Mouse (Mus musculus): ENCODE measurements around the gene Glis1. TPM values are rescaled to one million over a fixed set of nuclear protein-coding genes. Genes with fewer than 3 reads are reported as not detected.

Gene Glis1
- total RNA-seq, 1 experiment = 0.98 TPM

- Histone ChIP-seq H3K36me3 (ENCODE audit: control insufficient read depth, insufficient read depth, low read length, poor library complexity, severe bottlenecking) (no peaks in the 10 kb centered on the region), H3K27ac (ENCODE audit: insufficient read depth, low read depth, low read length, poor library complexity, severe bottlenecking) (no peak overlapping the region), H3K4me1 (ENCODE audit: control insufficient read depth in 2 of 2, insufficient read depth in 2 of 2, low read length in 2 of 2, poor library complexity in 1 of 2) (no peaks in the 10 kb centered on the region), H3K4me3 (ENCODE audit: insufficient read depth in 1 of 2, low read depth in 1 of 2, low read length in 2 of 2, poor library complexity in 1 of 2, severe bottlenecking in 1 of 2) (no peak overlapping the region), H3K9ac (ENCODE audit: insufficient read depth, low read depth, low read length, poor library complexity, severe bottlenecking) (no peak overlapping the region), H3K9me3 (ENCODE audit: control insufficient read depth, insufficient read depth, low read depth, low read length) (no peaks in the 10 kb centered on the region)
- no peak for TF ChIP-seq MAFK (IDR thresholded peaks at IDR 0.05; ENCODE audit: insufficient read depth, low read depth, low read length)
- no peak for TF ChIP-seq HCFC1 (IDR thresholded peaks at IDR 0.05; ENCODE audit: borderline replicate concordance, insufficient read depth, low read length)
- TF ChIP-seq CHD2 (IDR thresholded peaks at IDR 0.05; ENCODE audit: low read depth, low read length) = no peak
- TF ChIP-seq ZNF384 (IDR thresholded peaks at IDR 0.05; ENCODE audit: low read depth, low read length) = no peak
- no peak for TF ChIP-seq ZC3H11A (IDR thresholded peaks at IDR 0.05; ENCODE audit: borderline replicate concordance, low read depth, low read length)
- in situ Hi-C loops (cut with MboI; ENCODE audit: low sequenced_read_pairs in 2 of 2, unreplicated experiment in 2 of 2) = no loop called here
- no peak for DNase-seq (ENCODE audit: low read depth, low spot score)
Measured at GRCm38 (mm10) chr4:107515626-107516025, 81.2 kb downstream of the Glis1 start.

DNA sequence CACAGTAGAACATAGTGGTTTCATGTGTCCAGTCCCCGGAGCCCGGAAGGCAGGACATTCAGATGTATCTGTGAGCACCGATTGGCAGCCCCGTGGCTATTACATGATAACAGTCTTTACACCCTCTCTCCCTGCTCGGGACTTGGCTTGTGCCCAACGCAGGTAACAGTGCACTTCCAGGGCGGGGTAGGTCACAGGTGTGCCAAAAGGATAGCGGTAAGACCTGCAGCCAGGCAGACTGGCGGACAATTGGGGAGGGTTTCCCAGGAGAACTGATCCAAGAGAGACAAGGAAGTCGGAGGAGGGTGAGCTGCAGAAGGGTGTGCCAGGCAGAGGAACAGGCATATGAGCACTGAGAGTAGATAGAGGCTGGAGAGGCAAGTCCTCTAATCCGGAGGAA, 84.4 kb downstream of the Glis1 start:
- no peak for DNase-seq (ENCODE audit: low read depth, low spot score)
- Histone ChIP-seq H3K27ac (ENCODE audit: insufficient read depth, low read depth, low read length, poor library complexity, severe bottlenecking) (no peak overlapping the region), H3K9ac (ENCODE audit: insufficient read depth, low read depth, low read length, poor library complexity, severe bottlenecking) (no peak overlapping the region), H3K36me3 (ENCODE audit: control insufficient read depth, insufficient read depth, low read length, poor library complexity, severe bottlenecking) (no peaks in the 10 kb centered on the region), H3K4me3 (ENCODE audit: insufficient read depth in 1 of 2, low read depth in 1 of 2, low read length in 2 of 2, poor library complexity in 1 of 2, severe bottlenecking in 1 of 2) (no peak overlapping the region), H3K4me1 (ENCODE audit: control insufficient read depth in 2 of 2, insufficient read depth in 2 of 2, low read length in 2 of 2, poor library complexity in 1 of 2) (no peaks in the 10 kb centered on the region), H3K9me3 (ENCODE audit: control insufficient read depth, insufficient read depth, low read depth, low read length) (no peaks in the 10 kb centered on the region)
- in situ Hi-C loops (cut with MboI; ENCODE audit: low sequenced_read_pairs in 2 of 2, unreplicated experiment in 2 of 2) = no loop called here
- TF ChIP-seq MAFK (IDR thresholded peaks at IDR 0.05; ENCODE audit: insufficient read depth, low read depth, low read length) (no peak), CHD2 (IDR thresholded peaks at IDR 0.05; ENCODE audit: low read depth, low read length) (no peak), HCFC1 (IDR thresholded peaks at IDR 0.05; ENCODE audit: borderline replicate concordance, insufficient read depth, low read length) (no peak), ZC3H11A (IDR thresholded peaks at IDR 0.05; ENCODE audit: borderline replicate concordance, low read depth, low read length) (no peak), ZNF384 (IDR thresholded peaks at IDR 0.05; ENCODE audit: low read depth, low read length) (no peak)

- no peak overlapping the region for H3K4me3 ChIP-seq (ENCODE audit: insufficient read depth in 1 of 2, low read depth in 1 of 2, low read length in 2 of 2, poor library complexity in 1 of 2, severe bottlenecking in 1 of 2)
- no peaks in the 10 kb centered on the region for H3K4me1 ChIP-seq (ENCODE audit: control insufficient read depth in 2 of 2, insufficient read depth in 2 of 2, low read length in 2 of 2, poor library complexity in 1 of 2)
- no peak overlapping the region for H3K27ac ChIP-seq (ENCODE audit: insufficient read depth, low read depth, low read length, poor library complexity, severe bottlenecking)
- H3K9me3 ChIP-seq (ENCODE audit: control insufficient read depth, insufficient read depth, low read depth, low read length) = no peaks in the 10 kb centered on the region
- no peaks in the 10 kb centered on the region for H3K36me3 ChIP-seq (ENCODE audit: control insufficient read depth, insufficient read depth, low read length, poor library complexity, severe bottlenecking)
- no peak for TF ChIP-seq ZC3H11A (IDR thresholded peaks at IDR 0.05; ENCODE audit: borderline replicate concordance, low read depth, low read length)
- no peak for TF ChIP-seq HCFC1 (IDR thresholded peaks at IDR 0.05; ENCODE audit: borderline replicate concordance, insufficient read depth, low read length)
- no peak for TF ChIP-seq CHD2 (IDR thresholded peaks at IDR 0.05; ENCODE audit: low read depth, low read length)
- TF ChIP-seq MAFK (IDR thresholded peaks at IDR 0.05; ENCODE audit: insufficient read depth, low read depth, low read length) = no peak
- no peak for TF ChIP-seq ZNF384 (IDR thresholded peaks at IDR 0.05; ENCODE audit: low read depth, low read length)
- in situ Hi-C loops (cut with MboI; ENCODE audit: low sequenced_read_pairs in 2 of 2, unreplicated experiment in 2 of 2) = no loop called here
- no peak for DNase-seq (ENCODE audit: low read depth, low spot score)
- H3K9ac ChIP-seq (ENCODE audit: insufficient read depth, low read depth, low read length, poor library complexity, severe bottlenecking) = no peak overlapping the region
Measured at GRCm38 (mm10) chr4:107520071-107520470, 85.7 kb downstream of the Glis1 start.

DNA sequence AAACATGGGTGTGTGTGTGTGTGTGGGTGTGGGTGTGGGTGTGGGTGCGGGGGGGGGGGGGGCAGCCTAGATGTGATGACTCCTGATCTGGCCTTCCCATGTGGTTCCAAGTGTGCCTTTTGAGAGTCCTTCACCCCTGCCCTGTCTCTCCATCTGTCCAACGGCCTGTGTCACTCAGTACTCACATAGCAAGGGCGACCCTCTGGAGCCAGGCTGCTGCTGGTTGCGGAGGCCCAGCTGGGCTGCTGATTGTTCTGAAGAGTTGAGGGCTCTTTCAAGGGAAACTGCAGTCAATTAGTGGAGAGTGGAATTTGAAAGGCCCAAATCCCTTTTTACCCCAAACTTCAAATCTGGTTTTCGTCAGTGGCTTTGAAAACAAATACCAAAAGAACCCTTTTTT, 86.4 kb downstream of the Glis1 start:
- Histone ChIP-seq H3K4me1 (ENCODE audit: control insufficient read depth in 2 of 2, insufficient read depth in 2 of 2, low read length in 2 of 2, poor library complexity in 1 of 2) (no peaks in the 10 kb centered on the region), H3K9me3 (ENCODE audit: control insufficient read depth, insufficient read depth, low read depth, low read length) (no peaks in the 10 kb centered on the region), H3K9ac (ENCODE audit: insufficient read depth, low read depth, low read length, poor library complexity, severe bottlenecking) (no peak overlapping the region), H3K4me3 (ENCODE audit: insufficient read depth in 1 of 2, low read depth in 1 of 2, low read length in 2 of 2, poor library complexity in 1 of 2, severe bottlenecking in 1 of 2) (no peak overlapping the region), H3K36me3 (ENCODE audit: control insufficient read depth, insufficient read depth, low read length, poor library complexity, severe bottlenecking) (no peaks in the 10 kb centered on the region), H3K27ac (ENCODE audit: insufficient read depth, low read depth, low read length, poor library complexity, severe bottlenecking) (no peak overlapping the region)
- TF ChIP-seq ZNF384 (IDR thresholded peaks at IDR 0.05; ENCODE audit: low read depth, low read length) = no peak
- no peak for TF ChIP-seq HCFC1 (IDR thresholded peaks at IDR 0.05; ENCODE audit: borderline replicate concordance, insufficient read depth, low read length)
- TF ChIP-seq CHD2 (IDR thresholded peaks at IDR 0.05; ENCODE audit: low read depth, low read length) = no peak
- no peak for TF ChIP-seq MAFK (IDR thresholded peaks at IDR 0.05; ENCODE audit: insufficient read depth, low read depth, low read length)
- no peak for TF ChIP-seq ZC3H11A (IDR thresholded peaks at IDR 0.05; ENCODE audit: borderline replicate concordance, low read depth, low read length)
- in situ Hi-C loops (cut with MboI; ENCODE audit: low sequenced_read_pairs in 2 of 2, unreplicated experiment in 2 of 2) = no loop called here
- DNase-seq (ENCODE audit: low read depth, low spot score) = no peak

GRCm38 (mm10) chr4:107523607-107524151, 89.3 kb downstream of the Glis1 start:
- Histone ChIP-seq H3K4me1 (ENCODE audit: control insufficient read depth in 2 of 2, insufficient read depth in 2 of 2, low read length in 2 of 2, poor library complexity in 1 of 2) (no peaks in the 10 kb centered on the region), H3K27ac (ENCODE audit: insufficient read depth, low read depth, low read length, poor library complexity, severe bottlenecking) (no peak overlapping the region), H3K9me3 (ENCODE audit: control insufficient read depth, insufficient read depth, low read depth, low read length) (no peaks in the 10 kb centered on the region), H3K9ac (ENCODE audit: insufficient read depth, low read depth, low read length, poor library complexity, severe bottlenecking) (no peak overlapping the region), H3K4me3 (ENCODE audit: insufficient read depth in 1 of 2, low read depth in 1 of 2, low read length in 2 of 2, poor library complexity in 1 of 2, severe bottlenecking in 1 of 2) (no peak overlapping the region), H3K36me3 (ENCODE audit: control insufficient read depth, insufficient read depth, low read length, poor library complexity, severe bottlenecking) (no peaks in the 10 kb centered on the region)
- TF ChIP-seq MAFK (IDR thresholded peaks at IDR 0.05; ENCODE audit: insufficient read depth, low read depth, low read length) = no peak
- TF ChIP-seq ZNF384 (IDR thresholded peaks at IDR 0.05; ENCODE audit: low read depth, low read length) = no peak
- no peak for TF ChIP-seq HCFC1 (IDR thresholded peaks at IDR 0.05; ENCODE audit: borderline replicate concordance, insufficient read depth, low read length)
- TF ChIP-seq CHD2 (IDR thresholded peaks at IDR 0.05; ENCODE audit: low read depth, low read length) = no peak
- TF ChIP-seq ZC3H11A (IDR thresholded peaks at IDR 0.05; ENCODE audit: borderline replicate concordance, low read depth, low read length) = no peak
- DNase-seq (ENCODE audit: low read depth, low spot score) = no peak
- in situ Hi-C loops (cut with MboI; ENCODE audit: low sequenced_read_pairs in 2 of 2, unreplicated experiment in 2 of 2) = no loop called here

All from ES-E14 (cell line).